Mouse (Mus musculus) C2C12 (cell line): ENCODE measurements around the gene Nexn.

Experiments used
- CEBPB ChIP-seq: IDR thresholded peaks from one replicate; pipeline ENCODE4 v1.6.1; 2011; ENCODE audit warnings: low read depth, mild to moderate bottlenecking, control low read depth, moderate library complexity
- CTCF ChIP-seq: IDR thresholded peaks from one replicate; pipeline ENCODE4 v1.5.1; 2011; ENCODE audit not compliant: control insufficient read depth, insufficient read depth, insufficient read length
- FOSL1 ChIP-seq: IDR thresholded peaks from one replicate; pipeline ENCODE4 v1.8.0; 2011; ENCODE audit warnings: mild to moderate bottlenecking, low read length; ENCODE audit not compliant: poor library complexity, insufficient read depth, severe bottlenecking
- MAX ChIP-seq: IDR thresholded peaks from one replicate; pipeline ENCODE4 v1.6.1; 2011; ENCODE audit warnings: mild to moderate bottlenecking, control low read depth
- MYOD1 ChIP-seq: IDR thresholded peaks from one replicate; pipeline ENCODE4 v1.6.1; 2011; ENCODE audit warnings: low read depth; ENCODE audit not compliant: control insufficient read depth, insufficient read length
- MYOG ChIP-seq: IDR thresholded peaks from one replicate; pipeline ENCODE4 v1.6.1; 2011; ENCODE audit not compliant: control insufficient read depth, insufficient read length; ENCODE audit errors: extremely low read depth
- USF1 ChIP-seq: IDR thresholded peaks from one replicate; pipeline ENCODE4 v1.6.1; 2011; ENCODE audit warnings: low read depth, mild to moderate bottlenecking, control low read depth, moderate library complexity

- TF ChIP-seq USF1 (no peak), CTCF (peak; percentile 95), MAX (no peak), CEBPB (no peak), MYOD1 (no peak), FOSL1 (no peak), MYOG (no peak)
Measured at GRCm38 (mm10) chr3:152315613-152316012, 49.5 kb upstream of the Nexn start.
